Mouse (Mus musculus) urinary bladder, postnatal 25 days (tissue): Measurements from ENCODE around the gene Hoxa6.

Experiments
- DNase-seq: peaks from one replicate; pipeline ENCODE4 v3.0.0; 2022; ENCODE audit warnings: low spot score

The Hoxa6 gene

GRCm38 (mm10) chr6:52200751-52201250 is 7.7 kb downstream of the Hoxa6 start:
- no peak for DNase-seq

- no peak for DNase-seq
Observed at GRCm38 (mm10) chr6:52200073-52200750, 8.3 kb downstream of the Hoxa6 start.

- DNase-seq: no peak
Observed at GRCm38 (mm10) chr6:52197271-52197670, 11.3 kb downstream of the Hoxa6 start.

GRCm38 (mm10) chr6:52196811-52197210 is 11.7 kb downstream of the Hoxa6 start:
- no peak for DNase-seq

- DNase-seq: no peak
Observed at GRCm38 (mm10) chr6:52194690-52195089, 13.8 kb downstream of the Hoxa6 start.

GRCm38 (mm10) chr6:52191860-52192550 is 16.5 kb downstream of the Hoxa6 start:
- DNase-seq: peak; percentile 90

- no peak for DNase-seq
Observed at GRCm38 (mm10) chr6:52190906-52191810, 17.4 kb downstream of the Hoxa6 start, which contains the start of gene Hoxa4. Gene Hoxa4 (minus strand): TSS chr6:52191753.

- DNase-seq: no peak
Observed at GRCm38 (mm10) chr6:52190410-52190809, 18.1 kb downstream of the Hoxa6 start.

GRCm38 (mm10) chr6:52189909-52190308 is 18.6 kb downstream of the Hoxa6 start:
- no peak for DNase-seq

- DNase-seq: no peak
Observed at GRCm38 (mm10) chr6:52189172-52189591, 19.3 kb downstream of the Hoxa6 start.

- no peak for DNase-seq
Observed at GRCm38 (mm10) chr6:52186500-52186899, 22.0 kb downstream of the Hoxa6 start.

GRCm38 (mm10) chr6:52185834-52186233 is 22.7 kb downstream of the Hoxa6 start:
- no peak for DNase-seq

- DNase-seq: no peak
Observed at GRCm38 (mm10) chr6:52185222-52185621, 23.3 kb downstream of the Hoxa6 start.

- DNase-seq: no peak
Observed at GRCm38 (mm10) chr6:52184668-52185067, 23.9 kb downstream of the Hoxa6 start.

GRCm38 (mm10) chr6:52183311-52184080 is 25.0 kb downstream of the Hoxa6 start:
- DNase-seq: no peak

- DNase-seq: no peak
Observed at GRCm38 (mm10) chr6:52182793-52183192, 25.7 kb downstream of the Hoxa6 start.

- no peak for DNase-seq
Observed at GRCm38 (mm10) chr6:52182030-52182429, 26.5 kb downstream of the Hoxa6 start.

GRCm38 (mm10) chr6:52180726-52181125 is 27.8 kb downstream of the Hoxa6 start:
- no peak for DNase-seq

GRCm38 (mm10) chr6:52180213-52180710 is 28.3 kb downstream of the Hoxa6 start:
- no peak for DNase-seq

GRCm38 (mm10) chr6:52179690-52180089 is 28.8 kb downstream of the Hoxa6 start:
- no peak for DNase-seq

- DNase-seq: no peak
Observed at GRCm38 (mm10) chr6:52178918-52179665, 29.4 kb downstream of the Hoxa6 start.
